Mouse (Mus musculus): ENCODE results near the gene Abracl. TPM values are rescaled to one million over a fixed set of nuclear protein-coding genes. Genes with fewer than 3 reads are reported as not detected.
A peak's percentile ranks its signal among the peaks of the same experiment; 100 is the strongest.

The Abracl gene
- total RNA-seq, 1 experiment: 51.6 TPM

DNA sequence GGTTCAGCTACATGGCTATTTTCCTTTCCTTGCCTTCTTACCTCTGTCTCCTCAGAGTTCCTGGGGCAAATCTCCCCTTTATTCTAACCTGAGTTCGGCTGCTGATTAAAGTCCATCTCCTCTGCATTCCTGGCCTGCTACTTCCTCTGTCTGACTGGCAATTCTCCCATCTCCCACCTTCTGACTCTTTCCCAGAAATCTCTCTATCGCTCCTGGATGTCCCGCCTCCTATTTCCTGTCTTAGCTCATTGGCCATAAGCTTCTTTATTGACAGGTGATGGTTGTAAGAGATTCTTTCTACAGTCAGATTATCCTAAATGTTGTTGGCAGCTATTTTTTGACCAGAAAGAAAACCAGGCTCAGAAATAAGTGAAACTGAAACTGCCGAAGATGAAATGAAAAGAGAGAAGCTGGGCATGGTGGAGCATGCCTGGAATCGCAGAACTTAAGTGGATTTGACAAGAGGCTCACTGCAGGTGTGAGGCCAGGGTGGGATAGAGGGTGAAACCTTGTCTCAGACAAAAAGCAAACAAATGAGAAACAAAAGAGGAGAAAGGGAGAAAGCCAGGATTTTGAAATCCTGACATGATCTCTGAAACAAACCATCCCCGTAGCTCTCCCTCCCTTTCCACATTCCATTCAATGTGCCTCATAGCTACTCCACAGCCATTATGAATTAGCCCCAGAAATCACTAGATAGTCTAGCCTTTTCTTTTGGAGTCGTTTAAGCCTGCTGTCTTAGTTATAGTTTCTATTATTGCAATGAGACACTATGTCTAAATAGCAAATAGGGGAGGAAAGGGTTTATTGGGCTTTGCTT lies 17.7 kb downstream of the Abracl start:
- Histone ChIP-seq H3K4me1 (ENCODE audit: control insufficient read depth in 2 of 2, insufficient read depth in 2 of 2, low read length in 2 of 2, poor library complexity in 1 of 2) (no peaks in the 10 kb centered on the region), H3K9ac (ENCODE audit: insufficient read depth, low read depth, low read length, poor library complexity, severe bottlenecking) (no peak overlapping the region), H3K9me3 (ENCODE audit: control insufficient read depth, insufficient read depth, low read depth, low read length) (no peaks in the 10 kb centered on the region), H3K27ac (ENCODE audit: insufficient read depth, low read depth, low read length, poor library complexity, severe bottlenecking) (no peak overlapping the region), H3K36me3 (ENCODE audit: control insufficient read depth, insufficient read depth, low read length, poor library complexity, severe bottlenecking) (no peaks in the 10 kb centered on the region), H3K4me3 (ENCODE audit: insufficient read depth in 1 of 2, low read depth in 1 of 2, low read length in 2 of 2, poor library complexity in 1 of 2, severe bottlenecking in 1 of 2) (no peak overlapping the region)
- in situ Hi-C loops (cut with MboI; ENCODE audit: low sequenced_read_pairs in 2 of 2, unreplicated experiment in 2 of 2): no loop called here
- DNase-seq (ENCODE audit: low read depth, low spot score): no peak
- no peak for TF ChIP-seq HCFC1 (IDR thresholded peaks at IDR 0.05; ENCODE audit: borderline replicate concordance, insufficient read depth, low read length)
- TF ChIP-seq ZNF384 (IDR thresholded peaks at IDR 0.05; ENCODE audit: low read depth, low read length): no peak
- no peak for TF ChIP-seq MAFK (IDR thresholded peaks at IDR 0.05; ENCODE audit: insufficient read depth, low read depth, low read length)
- no peak for TF ChIP-seq CHD2 (IDR thresholded peaks at IDR 0.05; ENCODE audit: low read depth, low read length)
- TF ChIP-seq ZC3H11A (IDR thresholded peaks at IDR 0.05; ENCODE audit: borderline replicate concordance, low read depth, low read length): no peak

DNA sequence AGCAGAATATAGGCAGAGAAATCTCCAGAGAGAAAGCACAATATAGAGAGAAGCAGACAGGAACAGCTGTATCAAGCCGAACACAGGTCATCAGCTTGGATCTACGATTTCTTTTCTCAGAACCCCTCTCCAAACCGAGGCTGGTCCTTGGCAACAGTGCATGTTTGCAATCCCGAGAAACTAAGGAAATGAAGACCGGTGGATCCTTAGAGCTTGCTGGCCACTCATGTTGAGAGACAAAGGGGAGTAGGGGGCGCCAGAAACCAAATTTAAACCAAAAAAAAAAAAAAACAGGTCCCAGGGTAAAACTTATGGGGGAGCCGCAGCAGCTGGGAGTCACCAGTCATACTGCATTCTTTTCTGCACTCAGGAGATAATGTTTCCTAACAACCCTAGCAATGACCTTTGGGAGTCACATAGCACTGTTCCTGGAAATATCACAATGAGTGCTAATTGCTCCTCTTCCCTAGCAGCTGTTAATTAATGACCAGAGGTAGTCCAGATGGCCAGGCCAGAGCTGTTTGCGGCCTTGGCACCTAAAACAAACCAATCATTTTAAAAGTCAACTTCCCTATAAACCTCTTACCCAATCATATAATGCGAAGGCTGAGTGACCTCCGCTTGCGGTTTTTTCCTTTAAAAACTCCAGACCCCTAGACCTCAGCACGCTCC lies 19.0 kb downstream of the Abracl start:
- Histone ChIP-seq H3K36me3 (ENCODE audit: control insufficient read depth, insufficient read depth, low read length, poor library complexity, severe bottlenecking) (no peaks in the 10 kb centered on the region), H3K9ac (ENCODE audit: insufficient read depth, low read depth, low read length, poor library complexity, severe bottlenecking) (no peak overlapping the region), H3K4me1 (ENCODE audit: control insufficient read depth in 2 of 2, insufficient read depth in 2 of 2, low read length in 2 of 2, poor library complexity in 1 of 2) (no peaks in the 10 kb centered on the region), H3K27ac (ENCODE audit: insufficient read depth, low read depth, low read length, poor library complexity, severe bottlenecking) (no peak overlapping the region), H3K4me3 (ENCODE audit: insufficient read depth in 1 of 2, low read depth in 1 of 2, low read length in 2 of 2, poor library complexity in 1 of 2, severe bottlenecking in 1 of 2) (no peak overlapping the region), H3K9me3 (ENCODE audit: control insufficient read depth, insufficient read depth, low read depth, low read length) (no peaks in the 10 kb centered on the region)
- in situ Hi-C loops (cut with MboI; ENCODE audit: low sequenced_read_pairs in 2 of 2, unreplicated experiment in 2 of 2): no loop called here
- TF ChIP-seq ZNF384 (IDR thresholded peaks at IDR 0.05; ENCODE audit: low read depth, low read length) (peak; percentile 94), MAFK (IDR thresholded peaks at IDR 0.05; ENCODE audit: insufficient read depth, low read depth, low read length) (no peak)
- no peak for DNase-seq (ENCODE audit: low read depth, low spot score)

DNA sequence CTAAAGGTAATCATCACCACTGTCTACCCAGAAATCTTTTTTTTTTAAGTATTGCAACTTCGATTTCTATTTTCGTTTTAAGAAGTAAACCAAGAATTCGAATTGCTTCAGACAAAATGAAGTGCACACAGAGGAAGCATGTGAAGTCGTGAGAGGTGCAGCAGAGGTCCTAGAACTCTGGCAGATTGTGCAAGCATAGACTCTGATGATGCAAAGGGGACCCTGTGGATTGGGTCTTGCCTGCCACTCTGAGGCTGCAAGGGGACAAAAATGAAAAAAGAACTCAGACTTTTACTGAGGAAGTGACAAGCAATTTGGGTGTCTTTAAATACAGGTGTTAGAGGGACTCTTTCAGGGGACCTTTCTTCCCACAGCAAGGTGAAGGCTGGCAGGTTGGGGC lies 32.5 kb downstream of the Abracl start:
- Histone ChIP-seq H3K36me3 (ENCODE audit: control insufficient read depth, insufficient read depth, low read length, poor library complexity, severe bottlenecking) (no peaks in the 10 kb centered on the region), H3K9ac (ENCODE audit: insufficient read depth, low read depth, low read length, poor library complexity, severe bottlenecking) (no peak overlapping the region), H3K27ac (ENCODE audit: insufficient read depth, low read depth, low read length, poor library complexity, severe bottlenecking) (no peak overlapping the region), H3K4me3 (ENCODE audit: insufficient read depth in 1 of 2, low read depth in 1 of 2, low read length in 2 of 2, poor library complexity in 1 of 2, severe bottlenecking in 1 of 2) (no peak overlapping the region), H3K4me1 (ENCODE audit: control insufficient read depth in 2 of 2, insufficient read depth in 2 of 2, low read length in 2 of 2, poor library complexity in 1 of 2) (no peaks in the 10 kb centered on the region), H3K9me3 (ENCODE audit: control insufficient read depth, insufficient read depth, low read depth, low read length) (no peaks in the 10 kb centered on the region)
- no peak for DNase-seq (ENCODE audit: low read depth, low spot score)
- in situ Hi-C loops (cut with MboI; ENCODE audit: low sequenced_read_pairs in 2 of 2, unreplicated experiment in 2 of 2): no loop called here
- TF ChIP-seq CHD2 (IDR thresholded peaks at IDR 0.05; ENCODE audit: low read depth, low read length) (no peak), ZC3H11A (IDR thresholded peaks at IDR 0.05; ENCODE audit: borderline replicate concordance, low read depth, low read length) (no peak), MAFK (IDR thresholded peaks at IDR 0.05; ENCODE audit: insufficient read depth, low read depth, low read length) (no peak), ZNF384 (IDR thresholded peaks at IDR 0.05; ENCODE audit: low read depth, low read length) (no peak), HCFC1 (IDR thresholded peaks at IDR 0.05; ENCODE audit: borderline replicate concordance, insufficient read depth, low read length) (no peak)

DNA sequence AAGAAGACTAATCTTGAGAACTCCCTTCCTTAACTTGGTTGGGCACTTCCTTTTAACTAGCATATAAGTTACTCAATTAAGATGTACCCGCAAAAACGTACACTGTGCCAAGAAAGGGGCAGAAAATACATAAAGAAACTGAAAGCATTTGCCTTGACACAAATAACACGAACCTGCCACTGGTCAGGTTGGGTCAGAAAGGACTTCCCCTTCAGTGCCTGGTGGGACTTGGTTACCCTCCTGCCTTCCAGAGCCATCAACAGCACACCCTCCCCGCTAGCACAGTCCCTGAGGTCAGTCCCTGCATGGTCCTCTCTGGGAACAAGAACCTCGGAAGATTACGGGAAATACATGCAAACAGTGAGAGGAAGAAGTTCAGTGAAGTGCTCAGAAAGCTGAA lies 34.0 kb downstream of the Abracl start:
- TF ChIP-seq MAFK (IDR thresholded peaks at IDR 0.05; ENCODE audit: insufficient read depth, low read depth, low read length): no peak
- TF ChIP-seq ZNF384 (IDR thresholded peaks at IDR 0.05; ENCODE audit: low read depth, low read length): no peak
- TF ChIP-seq HCFC1 (IDR thresholded peaks at IDR 0.05; ENCODE audit: borderline replicate concordance, insufficient read depth, low read length): no peak
- TF ChIP-seq CHD2 (IDR thresholded peaks at IDR 0.05; ENCODE audit: low read depth, low read length): no peak
- TF ChIP-seq ZC3H11A (IDR thresholded peaks at IDR 0.05; ENCODE audit: borderline replicate concordance, low read depth, low read length): no peak
- no peaks in the 10 kb centered on the region for H3K9me3 ChIP-seq (ENCODE audit: control insufficient read depth, insufficient read depth, low read depth, low read length)
- H3K27ac ChIP-seq (ENCODE audit: insufficient read depth, low read depth, low read length, poor library complexity, severe bottlenecking): no peak overlapping the region
- H3K4me3 ChIP-seq (ENCODE audit: insufficient read depth in 1 of 2, low read depth in 1 of 2, low read length in 2 of 2, poor library complexity in 1 of 2, severe bottlenecking in 1 of 2): no peak overlapping the region
- no peak for DNase-seq (ENCODE audit: low read depth, low spot score)
- no peaks in the 10 kb centered on the region for H3K36me3 ChIP-seq (ENCODE audit: control insufficient read depth, insufficient read depth, low read length, poor library complexity, severe bottlenecking)
- H3K4me1 ChIP-seq (ENCODE audit: control insufficient read depth in 2 of 2, insufficient read depth in 2 of 2, low read length in 2 of 2, poor library complexity in 1 of 2): no peaks in the 10 kb centered on the region
- no peak overlapping the region for H3K9ac ChIP-seq (ENCODE audit: insufficient read depth, low read depth, low read length, poor library complexity, severe bottlenecking)
- in situ Hi-C loops (cut with MboI; ENCODE audit: low sequenced_read_pairs in 2 of 2, unreplicated experiment in 2 of 2): no loop called here

Measured in ES-E14 (cell line).